Mouse (Mus musculus): ENCODE measurements at regions not wholly inside any gene's neighbourhood (a gene's known extent, or its start where the extent isn't known, plus 50 kb on each side); places are given as distances from the start of the nearest gene placed in this dataset.

GRCm38 (mm10) chrX:128780411-128780810 lies 969.1 kb upstream of the Diaph2 start:
- DNase-seq (ENCODE audit: low spot score in 2 of 2), result peak in 1 of 2 experiments; percentile 17

GRCm38 (mm10) chrX:128784543-128784942 lies 965.0 kb upstream of the Diaph2 start:
- DNase-seq (ENCODE audit: low spot score in 2 of 2), result no peak

All from layer of hippocampus, adult 8-10 months (tissue).